Mouse (Mus musculus) frontal cortex, postnatal 14 days (tissue): ENCODE measurements around the gene Ccdc54.

Source experiments
- DNase-seq, 2 experiments: peaks; one replicate each; pipeline ENCODE4 v3.0.0; 2022; ENCODE audit warnings: low spot score in 2 of 2

Gene Ccdc54

DNA sequence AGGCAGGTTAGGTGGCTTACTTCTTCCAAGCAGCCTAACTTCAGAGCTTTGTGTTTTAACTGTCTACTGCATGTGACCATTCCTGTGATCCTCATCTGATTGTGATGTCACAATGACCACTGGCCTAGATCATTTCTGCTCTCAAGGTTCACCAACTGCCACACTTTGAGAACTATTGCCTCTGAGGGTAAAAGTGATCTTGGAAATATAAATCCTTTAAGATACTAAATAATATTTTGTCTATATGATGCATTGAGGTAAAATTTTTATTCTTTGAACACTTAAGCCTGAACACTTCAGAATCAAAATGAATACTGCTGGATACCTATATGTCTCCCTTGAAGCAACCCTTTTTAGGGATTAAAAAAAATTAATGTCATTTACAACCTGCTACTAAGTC, at the start of gene Ccdc54:
TSS of gene Ccdc54 (minus strand) at position 101 of the 400 bp plus-strand sequence.
- no peak for DNase-seq

DNA sequence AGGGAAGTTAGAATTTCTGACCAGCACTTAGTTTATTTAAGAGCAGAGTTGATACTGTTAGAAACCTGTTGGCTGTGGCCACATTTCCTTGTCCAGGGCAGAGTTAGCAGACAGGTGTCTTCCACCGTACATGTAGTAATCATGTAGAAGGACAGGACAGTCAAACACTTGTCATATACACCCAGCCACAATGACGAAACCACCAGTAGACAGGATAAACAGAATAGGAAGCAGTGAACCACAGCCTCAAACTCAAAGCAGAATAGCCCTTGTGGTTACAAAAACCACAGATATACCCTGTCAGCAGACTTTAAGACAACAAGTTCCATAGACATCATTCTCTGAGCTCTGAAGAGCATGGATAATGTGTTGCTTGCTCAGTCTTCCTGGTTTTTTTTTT, 41.6 kb upstream of the Ccdc54 start:
- DNase-seq = no peak

DNA sequence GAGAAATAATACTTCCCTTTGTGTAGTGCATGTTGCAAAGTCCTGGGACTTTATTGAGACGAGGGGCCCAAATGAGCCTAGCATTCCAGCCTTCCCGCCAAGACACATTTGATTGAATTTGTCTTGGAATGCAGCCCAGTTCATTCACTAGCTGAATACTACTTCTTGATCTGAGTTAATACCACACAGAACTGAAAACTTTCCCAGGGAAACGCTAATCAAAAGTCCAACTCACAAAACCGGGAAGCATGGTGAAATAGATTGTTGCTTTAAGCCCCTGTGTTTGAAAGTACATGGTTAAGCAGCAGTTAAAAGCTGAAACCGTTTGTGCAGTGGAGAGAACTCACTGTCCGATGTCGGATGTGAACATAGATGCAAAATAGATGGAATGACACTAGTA, 24.6 kb upstream of the Ccdc54 start:
- no peak for DNase-seq

- no peak for DNase-seq
Observed at GRCm38 (mm10) chr16:50612944-50613343, 22.0 kb upstream of the Ccdc54 start.

DNA sequence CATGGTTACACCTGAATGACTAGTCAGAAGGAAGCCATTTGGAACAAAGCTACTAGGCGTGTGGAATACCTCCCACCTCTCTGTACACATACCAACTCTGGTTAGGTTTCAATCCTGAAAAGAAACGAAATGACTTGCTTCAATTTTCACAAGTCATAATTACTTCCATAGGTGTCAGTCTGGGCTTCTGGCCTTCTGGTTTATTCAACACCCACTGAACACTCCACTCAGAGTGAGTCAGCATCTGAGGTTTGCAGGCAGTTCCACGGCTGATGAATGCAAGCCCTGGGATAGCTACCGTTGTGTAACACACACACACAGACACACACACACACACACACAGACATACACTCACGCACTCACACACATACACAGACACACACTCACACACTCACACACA, 19.6 kb upstream of the Ccdc54 start:
- DNase-seq = peak; percentile 9 to 10

DNA sequence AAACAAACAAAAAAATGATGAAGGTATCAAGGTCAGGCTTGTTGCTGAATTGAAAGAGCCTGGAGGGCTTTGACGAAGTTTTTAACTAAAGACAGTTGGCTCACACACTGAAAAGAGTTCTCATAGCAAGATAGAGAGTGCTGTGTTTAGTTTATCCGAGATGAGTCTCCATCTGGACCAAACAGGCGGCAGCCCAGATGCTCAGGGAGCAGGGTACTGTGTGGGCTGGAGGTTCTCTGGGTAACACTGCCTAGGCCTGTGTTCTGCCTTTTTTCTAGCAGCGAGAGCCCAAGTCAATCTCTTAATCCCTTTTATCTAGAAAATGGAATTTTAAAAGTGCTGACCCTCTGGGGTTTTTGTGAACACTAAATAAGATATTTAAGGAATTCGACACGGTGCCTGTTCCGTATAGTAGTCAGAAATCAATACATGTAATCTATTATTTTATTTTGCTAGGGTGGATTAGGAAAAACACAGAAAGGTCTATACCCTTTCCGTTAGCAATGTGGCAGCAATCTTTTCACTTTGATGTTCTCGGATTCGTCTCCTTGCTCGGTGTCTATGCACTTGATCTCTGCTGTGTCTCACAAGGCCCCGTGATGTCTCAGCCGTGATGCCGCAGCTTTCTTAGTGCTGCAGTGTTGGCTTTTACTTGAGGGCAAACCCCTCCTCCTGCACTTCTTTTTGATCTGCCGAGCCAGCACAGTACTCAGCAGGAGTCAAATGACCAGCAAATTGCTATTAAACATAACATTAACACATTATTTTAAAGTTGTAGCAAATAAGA, 17.0 kb upstream of the Ccdc54 start:
- DNase-seq = no peak

DNA sequence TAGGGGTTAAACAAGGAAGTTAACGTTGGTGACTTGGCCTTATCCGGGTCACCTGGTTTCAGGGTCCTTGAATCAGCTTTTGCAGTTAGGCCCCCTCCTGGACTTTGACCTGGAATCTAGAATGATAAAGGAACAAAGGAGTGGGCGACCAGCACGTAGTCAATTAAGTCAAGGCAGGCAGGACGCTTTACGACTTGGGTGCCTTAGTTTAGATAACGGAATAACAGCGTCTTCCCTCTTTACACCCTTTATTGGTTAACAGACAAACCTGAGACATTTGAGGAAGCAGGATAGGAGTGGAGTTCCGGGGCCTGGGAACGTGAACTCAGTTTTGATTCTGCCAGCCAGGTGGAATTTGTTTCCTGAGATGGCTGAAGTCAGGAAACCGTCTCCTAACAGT, 13.9 kb upstream of the Ccdc54 start:
- DNase-seq = no peak

GRCm38 (mm10) chr16:50601947-50602346, 11.0 kb upstream of the Ccdc54 start:
- no peak for DNase-seq

DNA sequence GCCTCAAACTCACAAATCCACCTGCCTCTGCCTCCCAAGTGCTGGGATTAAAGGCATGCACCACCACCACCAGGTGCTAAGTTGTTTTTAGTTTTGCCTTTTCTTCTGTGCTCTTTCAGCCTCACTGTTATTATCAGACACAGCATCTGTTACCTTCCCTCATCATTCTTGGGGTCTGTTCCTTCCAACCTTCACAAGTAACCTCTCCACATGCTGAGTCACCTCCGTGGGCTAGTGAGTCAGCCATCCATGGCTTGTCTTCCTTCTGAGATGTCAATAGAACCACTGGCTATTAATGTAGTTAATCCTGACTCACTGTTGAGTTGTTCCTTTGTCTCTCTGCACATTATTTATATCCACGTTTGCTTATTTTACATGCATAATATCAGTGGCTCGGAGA, 9.7 kb upstream of the Ccdc54 start:
- no peak for DNase-seq

- no peak for DNase-seq
Observed at GRCm38 (mm10) chr16:50596679-50597078, 5.7 kb upstream of the Ccdc54 start.

DNA sequence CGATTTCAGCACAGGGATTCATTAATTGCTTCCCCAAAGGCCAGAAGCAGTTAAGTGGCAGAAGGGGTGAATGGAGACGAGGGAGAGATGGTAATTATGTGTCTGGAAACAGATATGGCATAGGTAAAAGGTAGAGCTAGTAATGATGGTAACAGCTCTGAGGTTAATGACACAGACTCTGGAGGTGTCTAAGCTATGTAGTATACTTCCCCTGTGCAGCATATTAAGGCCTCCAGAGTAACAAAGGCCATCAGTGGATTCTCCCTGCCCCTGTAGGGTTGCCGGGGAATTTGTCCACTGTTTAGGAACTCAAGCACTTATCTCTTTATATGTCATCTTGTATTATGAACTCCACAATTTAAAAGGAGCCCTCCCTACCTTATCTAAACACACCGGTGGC, 5.2 kb upstream of the Ccdc54 start:
- no peak for DNase-seq

DNA sequence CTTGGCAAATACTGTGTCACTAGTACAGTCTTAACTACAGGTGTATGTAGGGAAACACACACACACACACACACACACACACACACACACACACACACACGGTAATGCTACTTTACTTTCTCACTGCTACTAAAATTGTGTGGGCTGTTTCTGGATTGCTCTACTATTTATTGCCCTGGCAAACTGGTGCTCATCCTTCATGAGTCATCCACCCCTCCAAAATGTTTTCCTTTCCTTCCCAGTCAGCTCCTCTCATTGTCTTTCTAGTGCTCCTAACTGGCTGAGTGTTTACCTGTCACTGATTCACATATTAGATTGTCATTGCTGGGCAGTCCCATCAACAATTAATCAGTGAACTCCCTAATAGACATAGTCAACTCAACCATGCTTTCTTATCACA, 3.9 kb upstream of the Ccdc54 start:
- no peak for DNase-seq

DNA sequence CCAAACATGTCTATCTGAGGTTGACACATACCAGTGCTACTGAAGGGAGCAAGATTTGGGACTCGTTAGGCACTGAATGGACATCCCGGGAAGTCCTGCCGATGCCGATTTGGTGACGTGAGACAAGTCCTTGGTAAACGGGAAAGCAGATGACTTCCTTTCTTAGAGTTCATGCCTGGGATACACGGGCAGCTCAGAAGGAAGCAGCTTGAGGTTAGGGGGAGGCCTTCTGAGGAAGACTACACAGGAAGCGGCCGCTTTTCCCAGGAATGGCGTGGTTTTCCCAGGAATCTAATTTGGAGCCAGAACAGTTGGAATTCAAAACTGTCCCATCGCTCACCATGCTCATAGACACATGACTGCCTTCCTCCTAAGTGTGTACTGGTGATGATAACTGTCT, 2.4 kb upstream of the Ccdc54 start:
- DNase-seq = no peak

DNA sequence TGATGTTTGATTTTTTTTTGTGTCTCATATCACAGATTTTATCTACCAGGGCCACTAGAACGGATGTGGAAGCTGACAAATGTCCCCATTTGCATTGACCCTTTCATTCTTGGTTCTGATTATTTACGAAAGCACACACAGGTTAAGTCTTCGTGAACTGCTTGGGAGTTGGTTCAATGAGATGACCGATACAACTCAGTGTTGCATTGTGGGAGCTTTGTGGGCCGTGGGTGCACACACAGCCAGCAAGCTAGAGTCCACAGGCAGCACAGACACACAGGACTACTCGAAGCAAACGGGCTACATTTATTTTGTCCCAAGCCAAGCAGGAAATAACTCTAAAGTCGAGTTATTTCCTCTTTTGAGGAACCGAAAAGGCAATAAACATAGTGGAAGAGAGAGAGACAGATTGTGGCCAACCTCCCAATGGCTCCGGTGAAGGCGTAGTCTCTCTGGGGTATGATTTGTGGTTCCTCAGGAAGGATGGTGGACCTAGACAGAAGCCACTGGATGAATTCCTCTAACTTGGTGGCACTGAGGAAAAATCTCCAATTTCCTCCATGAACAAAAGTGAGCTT, 1.3 kb downstream of the Ccdc54 start:
- no peak for DNase-seq

DNA sequence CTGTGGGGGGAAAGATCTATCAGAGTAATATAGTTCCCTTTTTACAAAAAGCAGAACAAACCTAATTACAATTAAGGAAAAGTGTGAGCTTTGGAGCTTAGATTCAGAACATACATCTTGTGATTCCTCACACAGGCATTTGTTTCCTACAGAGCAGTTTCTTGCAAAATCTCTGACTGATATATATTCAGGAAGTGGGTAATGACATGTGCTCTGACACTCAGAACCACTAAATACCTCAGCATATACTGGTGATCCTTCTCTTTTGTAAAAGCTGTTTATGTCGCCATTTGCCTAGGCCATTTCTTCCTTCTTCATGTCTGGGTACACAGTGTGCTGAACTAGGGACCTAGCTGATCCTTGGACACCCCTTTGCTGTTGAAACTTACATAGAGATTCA, 2.8 kb downstream of the Ccdc54 start:
- no peak for DNase-seq

GRCm38 (mm10) chr16:50587139-50587538, 3.8 kb downstream of the Ccdc54 start:
- DNase-seq = no peak

- DNase-seq = no peak
Observed at GRCm38 (mm10) chr16:50578361-50578760, 12.6 kb downstream of the Ccdc54 start.

DNA sequence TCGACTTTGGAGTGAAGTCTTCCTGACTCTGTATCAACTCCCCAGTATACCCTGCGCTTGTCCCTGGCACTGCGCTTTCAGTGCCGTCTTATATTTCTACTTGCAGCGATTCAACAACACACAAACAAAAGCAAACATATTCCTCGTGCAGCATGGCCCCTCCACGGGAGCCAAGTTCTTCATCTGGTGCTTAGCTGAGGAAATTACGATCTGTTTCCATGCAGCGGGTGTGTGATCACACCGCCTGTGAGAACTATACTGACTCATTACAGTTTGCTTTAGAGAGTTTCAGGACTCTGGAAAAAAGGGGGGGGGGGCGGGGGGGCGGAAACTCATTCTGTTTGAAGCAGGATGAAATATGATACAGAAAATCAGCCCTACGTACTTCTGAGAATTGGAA, 18.4 kb downstream of the Ccdc54 start:
- no peak for DNase-seq

- DNase-seq = no peak
Observed at GRCm38 (mm10) chr16:50559163-50559771, 31.7 kb downstream of the Ccdc54 start.

DNA sequence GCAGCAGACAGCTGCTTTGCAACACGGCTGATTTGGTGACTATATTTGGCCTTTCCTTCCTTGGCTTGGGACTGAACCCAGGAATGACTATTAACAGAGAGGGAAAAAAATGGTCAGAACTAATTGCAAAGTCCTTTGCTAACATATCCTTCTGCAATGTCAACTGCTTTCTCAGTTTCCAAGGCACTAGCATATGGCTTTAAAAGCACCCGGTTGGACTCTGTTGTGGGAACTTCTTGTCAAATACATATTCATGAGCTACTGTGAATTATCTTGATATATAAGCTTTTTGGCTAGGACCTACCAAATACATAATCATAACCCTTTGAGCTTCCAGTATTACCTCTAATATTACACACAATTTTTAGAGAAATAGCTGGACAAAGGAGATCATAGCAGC, 37.1 kb downstream of the Ccdc54 start:
- no peak for DNase-seq

- DNase-seq = no peak
Observed at GRCm38 (mm10) chr16:50551871-50552528, 39.0 kb downstream of the Ccdc54 start.

DNA sequence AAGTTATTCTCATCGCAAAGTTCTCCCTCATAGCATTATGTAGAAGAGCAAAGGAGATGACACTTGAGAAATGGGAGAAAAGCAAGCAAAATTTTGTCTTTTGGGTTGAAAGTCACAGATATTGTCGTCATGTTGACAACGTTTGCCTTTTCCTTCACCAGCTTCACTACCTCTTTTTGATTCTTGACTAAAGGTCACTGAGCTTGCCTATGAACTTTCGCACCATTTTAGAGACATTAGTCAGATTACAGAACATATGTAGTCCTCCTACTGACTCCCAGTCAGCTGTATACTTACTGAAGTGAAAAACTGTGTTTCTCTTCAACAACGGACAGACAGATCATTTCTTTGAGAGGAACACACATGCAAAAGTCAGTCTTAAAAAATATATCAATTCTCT, 40.0 kb downstream of the Ccdc54 start:
- DNase-seq = no peak
